9 mouse cellular contexts compared by ENCODE assay signal in genomic region chr9:72652961-72653360, GRCm38 (mm10). TPM values are rescaled to one million over a fixed set of nuclear protein-coding genes. Genes with fewer than 3 reads are reported as not detected.
DNase-seq lines count a peak whose midpoint lies in the region; ATAC-seq lines count a peak whose summit lies in the region.
"Had no signal": no experiment of that assay in that cellular context is flagged by ENCODE, and none has a peak within 500 bp of the region (broad histone marks: within the 10 kb centered on the region; RNA-seq: fewer than 3 reads in every experiment).

No protein-coding gene starts in this region.

- H3K4me3 ChIP-seq in embryonic facial prominence, embryonic 11.5 days (ENCODE audit: low read depth, low read length), result no peak overlapping the region
- no peak overlapping the region for H3K4me3 ChIP-seq in heart, embryonic 12.5 days
- no peak overlapping the region for H3K4me3 ChIP-seq in liver, embryonic 11.5 days (ENCODE audit: low read depth, low read length)
- H3K4me3 ChIP-seq: erythroblast, embryonic 14.5 days had no signal

- peak; percentile 87 for ATAC-seq in embryonic facial prominence, embryonic 11.5 days (replicated peaks; ENCODE audit: insufficient number of reproducible peaks, low FRiP score, low TSS enrichment, low read depth)
- ATAC-seq in heart, embryonic 12.5 days (ENCODE audit: insufficient number of reproducible peaks, low FRiP score), result no peak; the same call in 1 of the 2 replicates
- ATAC-seq in liver, embryonic 11.5 days (replicated peaks; ENCODE audit: low FRiP score), result no peak

- peaks cover 6% of the 10 kb centered on the region for H3K4me1 ChIP-seq in embryonic facial prominence, embryonic 11.5 days (ENCODE audit: control insufficient read depth, insufficient read depth, low read length)
- H3K4me1 ChIP-seq in heart, embryonic 12.5 days (replicated peaks), result peaks cover 45% of the 10 kb centered on the region
- H3K4me1 ChIP-seq in liver, embryonic 11.5 days (replicated peaks; ENCODE audit: control insufficient read depth, insufficient read depth, low read length), result peaks cover 21% of the 10 kb centered on the region

- H3K4me2 ChIP-seq in embryonic facial prominence, embryonic 11.5 days (ENCODE audit: low read depth, low read length), result no peak overlapping the region
- peak overlapping the region; percentile 47 for H3K4me2 ChIP-seq in heart, embryonic 12.5 days
- peak overlapping the region; percentile 28; the same call in 1 of the 2 replicates for H3K4me2 ChIP-seq in liver, embryonic 11.5 days

- peak; percentile 55 for DNase-seq in adrenal gland, postnatal 14 days
- DNase-seq in adrenal gland, postnatal 25 days, result no peak
- DNase-seq in embryonic facial prominence, embryonic 11.5 days (ENCODE audit: low spot score), result peak; percentile 89
- DNase-seq in liver, embryonic 11.5 days (ENCODE audit: low spot score), result no peak
- DNase-seq in yolk sac, embryonic 10.5 days (ENCODE audit: low spot score), result peak; percentile 52
- DNase-seq in T-cell, adult 2 months (ENCODE audit: low spot score), result no peak
- DNase-seq in cerebellum, adult 11-12 months, result no peak

- no peaks in the 10 kb centered on the region for H3K27me3 ChIP-seq in embryonic facial prominence, embryonic 11.5 days (ENCODE audit: control insufficient read depth, insufficient read depth, low read length)
- no peaks in the 10 kb centered on the region for H3K27me3 ChIP-seq in heart, embryonic 12.5 days (replicated peaks)
- no peaks in the 10 kb centered on the region for H3K27me3 ChIP-seq in liver, embryonic 11.5 days (replicated peaks; ENCODE audit: control insufficient read depth, insufficient read depth, low read length)

- H3K9ac ChIP-seq in embryonic facial prominence, embryonic 11.5 days (replicated peaks; ENCODE audit: low read length), result no peak overlapping the region
- 0 out of 2 replicates have a peak overlapping the region, but pooled peaks have one; percentile 20 for H3K9ac ChIP-seq in heart, embryonic 12.5 days
- no peak overlapping the region for H3K9ac ChIP-seq in liver, embryonic 11.5 days (ENCODE audit: low read depth, low read length)

- WGBS in embryonic facial prominence, embryonic 11.5 days, result 9% methylated on average over 8 of the region's 8 CpGs
- WGBS in heart, embryonic 12.5 days, result 25% methylated on average over 8 of the region's 8 CpGs
- WGBS in liver, embryonic 11.5 days, result 41% methylated on average over 8 of the region's 8 CpGs

- no peaks in the 10 kb centered on the region for H3K9me3 ChIP-seq in embryonic facial prominence, embryonic 11.5 days (replicated peaks; ENCODE audit: control insufficient read depth, low read length)
- H3K9me3 ChIP-seq in heart, embryonic 12.5 days (replicated peaks), result no peaks in the 10 kb centered on the region
- H3K9me3 ChIP-seq in liver, embryonic 11.5 days (ENCODE audit: control insufficient read depth, low read length), result no peaks in the 10 kb centered on the region

- no peaks in the 10 kb centered on the region for H3K36me3 ChIP-seq in embryonic facial prominence, embryonic 11.5 days (replicated peaks; ENCODE audit: control insufficient read depth, insufficient read depth, low read depth, low read length)
- no peaks in the 10 kb centered on the region for H3K36me3 ChIP-seq in heart, embryonic 12.5 days
- H3K36me3 ChIP-seq in liver, embryonic 11.5 days (ENCODE audit: control insufficient read depth, insufficient read depth, low read length), result no peaks in the 10 kb centered on the region

- peak overlapping the region; percentile 75 for H3K27ac ChIP-seq in embryonic facial prominence, embryonic 11.5 days (replicated peaks; ENCODE audit: low read depth, low read length)
- peak overlapping the region; percentile 73 for H3K27ac ChIP-seq in heart, embryonic 12.5 days (ENCODE audit: poor library complexity, severe bottlenecking)
- H3K27ac ChIP-seq in liver, embryonic 11.5 days (ENCODE audit: low read depth, low read length), result no peak overlapping the region

RNA-seq across cellular contexts. Expression of gene Nedd4, which starts 9.2 kb away (rescaled TPM):
- total RNA-seq in adrenal gland, postnatal 14 days (2021), result 490 and 493 TPM in 2 replicates
- 418 and 467 TPM in 2 replicates for total RNA-seq in adrenal gland, postnatal 25 days (2021)
- 825 and 859 TPM in 2 replicates for polyA plus RNA-seq in embryonic facial prominence, embryonic 11.5 days (2014; fragmentation: Nextera tagmentation; extraction: Ambion mirVana)
- 624 and 643 TPM in 2 replicates for polyA plus RNA-seq in heart, embryonic 12.5 days (2016; fragmentation: Nextera tagmentation; extraction: Ambion mirVana)
- 302 and 334 TPM in 2 replicates for polyA plus RNA-seq in liver, embryonic 11.5 days (2014; fragmentation: Nextera tagmentation; extraction: Ambion mirVana)

Comparison
In these comparisons a context has a peak if more than half of its experiments do, and no peak if none do; other contexts are left out.
1. DNase-seq: peak in adrenal gland, postnatal 14 days (single experiment), embryonic facial prominence, embryonic 11.5 days (single experiment) and yolk sac, embryonic 10.5 days (single experiment); none in adrenal gland, postnatal 25 days (single experiment), liver, embryonic 11.5 days (single experiment), T-cell, adult 2 months (single experiment) and cerebellum, adult 11-12 months (single experiment).